Mouse (Mus musculus): ENCODE results near the gene Rpf1.

- peak; percentile 64 for TF ChIP-seq CTCF (IDR thresholded peaks at IDR 0.05)
- TF ChIP-seq POLR2A (IDR thresholded peaks at IDR 0.05; ENCODE audit: insufficient read depth, low read depth, low read length): no peak
Measured at GRCm38 (mm10) chr3:146482044-146482443, 39.2 kb downstream of the Rpf1 start.

Measured in heart, adult 2 months (tissue).